Comparison of ENCODE assay signal across 22 mouse cellular contexts in the genomic region with DNA sequence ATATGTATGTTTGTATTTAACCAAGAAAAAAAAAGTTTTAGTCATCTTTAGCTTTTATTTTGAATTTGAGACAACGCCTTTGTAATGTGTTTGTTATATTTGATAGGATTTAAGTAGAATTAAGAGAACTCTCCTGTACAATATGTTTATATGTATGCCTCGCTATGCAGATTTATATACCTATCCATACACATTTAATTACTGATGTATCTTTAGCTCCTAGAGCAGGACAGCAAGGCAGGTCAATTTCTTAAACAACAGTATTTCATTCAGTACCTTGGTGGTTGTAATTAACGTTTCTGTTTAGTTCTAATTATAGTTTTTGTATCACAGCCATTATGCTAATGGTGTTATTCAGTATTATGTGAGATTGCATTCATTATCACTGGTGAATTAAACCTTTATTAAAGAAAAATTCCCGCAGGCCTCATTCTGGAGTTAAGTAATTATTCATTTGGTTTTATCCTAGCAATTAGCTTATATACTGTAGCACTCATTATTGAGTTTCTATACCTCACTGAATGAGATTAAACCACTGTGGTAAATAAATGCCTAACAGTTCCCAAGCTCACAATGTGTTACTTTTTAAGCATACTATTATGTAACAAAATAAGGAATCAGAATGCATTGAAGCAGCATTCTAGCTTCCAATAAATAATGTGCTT.
A peak's percentile ranks its signal among the peaks of the same experiment; 100 is the strongest.
DNase-seq lines count a peak whose midpoint lies in the region; ATAC-seq lines count a peak whose summit lies in the region.
"Had no signal": no experiment of that assay in that cellular context is flagged by ENCODE, and none has a peak within 500 bp of the region (broad histone marks: within the 10 kb centered on the region; RNA-seq: fewer than 3 reads in every experiment).

No protein-coding gene starts in this region.

- H3K9ac ChIP-seq in forebrain, embryonic 15.5 days (replicated peaks) = no peak overlapping the region
- H3K9ac ChIP-seq in midbrain, embryonic 14.5 days (replicated peaks; ENCODE audit: low read length) = no peak overlapping the region
- H3K9ac ChIP-seq: heart, embryonic 13.5 days; intestine, embryonic 15.5 days had no signal

- H3K4me2 ChIP-seq in forebrain, embryonic 15.5 days (replicated peaks) = no peak overlapping the region
- H3K4me2 ChIP-seq in midbrain, embryonic 14.5 days (ENCODE audit: low read length) = no peak overlapping the region
- H3K4me2 ChIP-seq: heart, embryonic 13.5 days; intestine, embryonic 15.5 days; liver, embryonic 11.5 days had no signal

- no peaks in the 10 kb centered on the region for H3K9me3 ChIP-seq in forebrain, embryonic 15.5 days
- H3K9me3 ChIP-seq in midbrain, embryonic 14.5 days (ENCODE audit: control insufficient read depth, low read length) = no peaks in the 10 kb centered on the region
- H3K9me3 ChIP-seq: embryonic facial prominence, embryonic 10.5 days; heart, embryonic 13.5 days; intestine, embryonic 15.5 days; megakaryocyte, embryonic 14.5 days had no signal

- no peak overlapping the region for H3K27ac ChIP-seq in forebrain, embryonic 15.5 days (replicated peaks)
- no peak overlapping the region for H3K27ac ChIP-seq in midbrain, embryonic 14.5 days (replicated peaks; ENCODE audit: low read depth, low read length)
- H3K27ac ChIP-seq: embryonic facial prominence, embryonic 10.5 days; gastrocnemius, adult 2 months; heart, embryonic 13.5 days; intestine, embryonic 15.5 days had no signal

- no peaks in the 10 kb centered on the region for H3K4me1 ChIP-seq in forebrain, embryonic 15.5 days
- H3K4me1 ChIP-seq in midbrain, embryonic 14.5 days (ENCODE audit: control insufficient read depth, insufficient read depth, low read length) = no peaks in the 10 kb centered on the region
- H3K4me1 ChIP-seq: embryonic facial prominence, embryonic 10.5 days; heart, embryonic 13.5 days; intestine, embryonic 15.5 days; megakaryocyte, embryonic 14.5 days had no signal

- H3K4me3 ChIP-seq in forebrain, embryonic 15.5 days = no peak overlapping the region
- no peak overlapping the region for H3K4me3 ChIP-seq in midbrain, embryonic 14.5 days (replicated peaks; ENCODE audit: low read depth, low read length)
- H3K4me3 ChIP-seq: embryonic facial prominence, embryonic 10.5 days; gastrocnemius, adult 2 months; heart, embryonic 13.5 days; intestine, embryonic 15.5 days; megakaryocyte, embryonic 14.5 days; myocyte had no signal

- ATAC-seq in forebrain, embryonic 15.5 days (replicated peaks) = peak; percentile 85
- 0 out of 2 replicates have a peak, but pooled peaks have one; percentile 11 for ATAC-seq in midbrain, embryonic 14.5 days (ENCODE audit: low FRiP score, low TSS enrichment)
- ATAC-seq in megakaryocyte progenitor cell, adult 5-6 weeks (replicated peaks; ENCODE audit: poor library complexity) = no peak
- ATAC-seq: intestine, embryonic 15.5 days; Patski had no signal

- peak; percentile 2 for DNase-seq in retina, postnatal 1 day
- DNase-seq in retina, embryonic 14.5 days (ENCODE audit: low spot score) = no peak
- peak; percentile 51 for DNase-seq in midbrain, embryonic 14.5 days
- no peak for DNase-seq in thymus, postnatal 4 days
- DNase-seq in layer of hippocampus, adult 8-10 months (ENCODE audit: low spot score in 2 of 2) = no peak
- DNase-seq: adrenal gland, postnatal 14 days; cerebellum, adult 2 months; gastrocnemius, adult 2 months; kidney, postnatal 4 days; lung, adult 18-20 months; lung, postnatal 14 days; spleen, adult 18-20 months; thymus, postnatal 36 days had no signal

- 27% methylated on average over 4 of the region's 4 CpGs for WGBS in forebrain, embryonic 15.5 days
- WGBS in midbrain, embryonic 14.5 days = 71% methylated on average over 4 of the region's 4 CpGs

- H3K36me3 ChIP-seq in forebrain, embryonic 15.5 days = no peaks in the 10 kb centered on the region
- no peaks in the 10 kb centered on the region for H3K36me3 ChIP-seq in midbrain, embryonic 14.5 days (ENCODE audit: control insufficient read depth, insufficient read depth, low read length)
- H3K36me3 ChIP-seq: embryonic facial prominence, embryonic 10.5 days; heart, embryonic 13.5 days; intestine, embryonic 15.5 days had no signal

- H3K27me3 ChIP-seq in forebrain, embryonic 15.5 days = peaks cover 61% of the 10 kb centered on the region
- no peaks in the 10 kb centered on the region for H3K27me3 ChIP-seq in midbrain, embryonic 14.5 days (ENCODE audit: control insufficient read depth, insufficient read depth, low read length)
- H3K27me3 ChIP-seq: heart, embryonic 13.5 days; intestine, embryonic 15.5 days; megakaryocyte, embryonic 14.5 days; Patski had no signal

Comparison
In these comparisons a context has a peak if more than half of its experiments do, and no peak if none do; other contexts are left out.
1. DNase-seq: peak in retina, postnatal 1 day (single experiment) and midbrain, embryonic 14.5 days (single experiment); none in retina, embryonic 14.5 days (single experiment), thymus, postnatal 4 days (single experiment) and layer of hippocampus, adult 8-10 months (0 of 2).